Mouse (Mus musculus): Measurements from ENCODE around the gene Lix1l. TPM values are rescaled to one million over a fixed set of nuclear protein-coding genes. Genes with fewer than 3 reads are reported as not detected.
A peak's percentile ranks its signal among the peaks of the same experiment; 100 is the strongest.

Lix1l gene
- polyA plus RNA-seq, 1 experiment: 24.2 TPM

GRCm38 (mm10) chr3:96558668-96559196, 42.2 kb upstream of the Lix1l start:
- no peak overlapping the region for H3K4me3 ChIP-seq (ENCODE audit: insufficient read depth, poor library complexity, severe bottlenecking)
- H3K79me3 ChIP-seq (ENCODE audit: low read depth): no peaks in the 10 kb centered on the region
- H3K79me2 ChIP-seq (ENCODE audit: control insufficient read depth, insufficient read depth): no peaks in the 10 kb centered on the region
- no peaks in the 10 kb centered on the region for H3K27me3 ChIP-seq (ENCODE audit: control insufficient read depth, insufficient read depth, insufficient read length)
- no peak overlapping the region for H3ac ChIP-seq (ENCODE audit: control insufficient read depth, insufficient read length, low read depth)
- no peaks in the 10 kb centered on the region for H3K36me3 ChIP-seq (ENCODE audit: control insufficient read depth, insufficient read depth)
- TF ChIP-seq MAX (IDR thresholded peaks at IDR 0.05) (no peak), MYOG (IDR thresholded peaks at IDR 0.05; ENCODE audit: control insufficient read depth, extremely low read depth, insufficient read length) (no peak), CTCF (IDR thresholded peaks at IDR 0.05; ENCODE audit: control insufficient read depth, insufficient read depth, insufficient read length) (no peak), CEBPB (IDR thresholded peaks at IDR 0.05; ENCODE audit: low read depth) (peak; percentile 64), USF1 (IDR thresholded peaks at IDR 0.05; ENCODE audit: low read depth) (no peak), FOSL1 (IDR thresholded peaks at IDR 0.05; ENCODE audit: insufficient read depth, low read length, poor library complexity, severe bottlenecking) (no peak)

- Histone ChIP-seq H3K79me2 (ENCODE audit: control insufficient read depth, insufficient read depth) (no peaks in the 10 kb centered on the region), H3K4me3 (ENCODE audit: insufficient read depth, poor library complexity, severe bottlenecking) (no peak overlapping the region), H3K36me3 (ENCODE audit: control insufficient read depth, insufficient read depth) (no peaks in the 10 kb centered on the region), H3K79me3 (ENCODE audit: low read depth) (no peaks in the 10 kb centered on the region), H3ac (ENCODE audit: control insufficient read depth, insufficient read length, low read depth) (no peak overlapping the region), H3K27me3 (ENCODE audit: control insufficient read depth, insufficient read depth, insufficient read length) (no peaks in the 10 kb centered on the region)
- TF ChIP-seq CTCF (IDR thresholded peaks at IDR 0.05; ENCODE audit: control insufficient read depth, insufficient read depth, insufficient read length) (no peak), FOSL1 (IDR thresholded peaks at IDR 0.05; ENCODE audit: insufficient read depth, low read length, poor library complexity, severe bottlenecking) (no peak), CEBPB (IDR thresholded peaks at IDR 0.05; ENCODE audit: low read depth) (no peak), MYOG (IDR thresholded peaks at IDR 0.05; ENCODE audit: control insufficient read depth, extremely low read depth, insufficient read length) (no peak), MYOD1 (IDR thresholded peaks at IDR 0.05; ENCODE audit: control insufficient read depth, insufficient read length, low read depth) (no peak), USF1 (IDR thresholded peaks at IDR 0.05; ENCODE audit: low read depth) (no peak), MAX (IDR thresholded peaks at IDR 0.05) (no peak)
These were observed 41.5 kb upstream of the Lix1l start for GRCm38 (mm10) chr3:96559398-96559910.

- TF ChIP-seq MYOD1 (IDR thresholded peaks at IDR 0.05; ENCODE audit: control insufficient read depth, insufficient read length, low read depth): no peak
- TF ChIP-seq FOSL1 (IDR thresholded peaks at IDR 0.05; ENCODE audit: insufficient read depth, low read length, poor library complexity, severe bottlenecking): no peak
- TF ChIP-seq MAX (IDR thresholded peaks at IDR 0.05): no peak
- TF ChIP-seq USF1 (IDR thresholded peaks at IDR 0.05; ENCODE audit: low read depth): no peak
- no peak for TF ChIP-seq MYOG (IDR thresholded peaks at IDR 0.05; ENCODE audit: control insufficient read depth, extremely low read depth, insufficient read length)
- no peak for TF ChIP-seq CTCF (IDR thresholded peaks at IDR 0.05; ENCODE audit: control insufficient read depth, insufficient read depth, insufficient read length)
- no peak for TF ChIP-seq CEBPB (IDR thresholded peaks at IDR 0.05; ENCODE audit: low read depth)
- Histone ChIP-seq H3K79me3 (ENCODE audit: low read depth) (no peaks in the 10 kb centered on the region), H3ac (ENCODE audit: control insufficient read depth, insufficient read length, low read depth) (no peak overlapping the region), H3K27me3 (ENCODE audit: control insufficient read depth, insufficient read depth, insufficient read length) (no peaks in the 10 kb centered on the region), H3K4me3 (ENCODE audit: insufficient read depth, poor library complexity, severe bottlenecking) (no peak overlapping the region), H3K79me2 (ENCODE audit: control insufficient read depth, insufficient read depth) (no peaks in the 10 kb centered on the region), H3K36me3 (ENCODE audit: control insufficient read depth, insufficient read depth) (no peaks in the 10 kb centered on the region)
These were observed 40.8 kb upstream of the Lix1l start for GRCm38 (mm10) chr3:96559911-96560850.

GRCm38 (mm10) chr3:96560881-96561668, 39.9 kb upstream of the Lix1l start:
- TF ChIP-seq MYOD1 (IDR thresholded peaks at IDR 0.05; ENCODE audit: control insufficient read depth, insufficient read length, low read depth) (no peak), CEBPB (IDR thresholded peaks at IDR 0.05; ENCODE audit: low read depth) (no peak), MYOG (IDR thresholded peaks at IDR 0.05; ENCODE audit: control insufficient read depth, extremely low read depth, insufficient read length) (no peak), MAX (IDR thresholded peaks at IDR 0.05) (no peak), USF1 (IDR thresholded peaks at IDR 0.05; ENCODE audit: low read depth) (no peak), CTCF (IDR thresholded peaks at IDR 0.05; ENCODE audit: control insufficient read depth, insufficient read depth, insufficient read length) (no peak), FOSL1 (IDR thresholded peaks at IDR 0.05; ENCODE audit: insufficient read depth, low read length, poor library complexity, severe bottlenecking) (no peak)
- Histone ChIP-seq H3ac (ENCODE audit: control insufficient read depth, insufficient read length, low read depth) (no peak overlapping the region), H3K79me2 (ENCODE audit: control insufficient read depth, insufficient read depth) (no peaks in the 10 kb centered on the region), H3K4me3 (ENCODE audit: insufficient read depth, poor library complexity, severe bottlenecking) (no peak overlapping the region), H3K79me3 (ENCODE audit: low read depth) (no peaks in the 10 kb centered on the region), H3K36me3 (ENCODE audit: control insufficient read depth, insufficient read depth) (no peaks in the 10 kb centered on the region), H3K27me3 (ENCODE audit: control insufficient read depth, insufficient read depth, insufficient read length) (no peaks in the 10 kb centered on the region)
